8 mouse cellular contexts compared by ENCODE assay signal in genomic region chr10:61625381-61626257, GRCm38 (mm10). TPM values are rescaled to one million over a fixed set of nuclear protein-coding genes. Genes with fewer than 3 reads are reported as not detected.
DNase-seq lines count a peak whose midpoint lies in the region; ATAC-seq and TF ChIP-seq lines count a peak whose summit lies in the region.

No protein-coding gene starts in this region.

- peaks cover 19% of the 10 kb centered on the region for H3K4me1 ChIP-seq in heart, postnatal 0 days (ENCODE audit: control insufficient read depth, insufficient read depth)
- H3K4me1 ChIP-seq in stomach, embryonic 15.5 days, result peaks cover 11% of the 10 kb centered on the region

- peak overlapping the region; percentile 60 for H3K4me2 ChIP-seq in heart, postnatal 0 days (ENCODE audit: low read depth, low read length)
- peak overlapping the region; percentile 90 for H3K4me2 ChIP-seq in stomach, embryonic 15.5 days

- TF ChIP-seq CTCF in heart, postnatal 0 days (IDR thresholded peaks at IDR 0.05; ENCODE audit: low read depth), result no peak

- H3K27ac ChIP-seq in heart, postnatal 0 days (ENCODE audit: low read depth), result no peak overlapping the region
- H3K27ac ChIP-seq in stomach, embryonic 15.5 days, result no peak overlapping the region

- peaks cover 20% of the 10 kb centered on the region for H3K27me3 ChIP-seq in heart, postnatal 0 days (ENCODE audit: control insufficient read depth, insufficient read depth, low read length)
- H3K27me3 ChIP-seq in stomach, embryonic 15.5 days (replicated peaks), result peaks cover 21% of the 10 kb centered on the region

- no peak for TF ChIP-seq EP300 in heart, postnatal 0 days (IDR thresholded peaks at IDR 0.05; ENCODE audit: low read depth)

- peak overlapping the region; percentile 40 for H3K4me3 ChIP-seq in heart, postnatal 0 days (ENCODE audit: low read depth, low read length)
- peak overlapping the region; percentile 41 for H3K4me3 ChIP-seq in stomach, embryonic 15.5 days (replicated peaks)

- WGBS in heart, postnatal 0 days, result 4% methylated on average over 73 of the region's 74 CpGs
- WGBS in stomach, embryonic 15.5 days, result 5% methylated on average over 74 of the region's 74 CpGs

- intact Hi-C loops in left cerebral cortex, postnatal 4 days (cut with DNase I), result no loop called here

- DNase-seq in cerebellum, adult 11-12 months, result no peak
- DNase-seq in CD4-positive, CD25-positive, alpha-beta regulatory T cell, adult 2 months (ENCODE audit: low read depth, low spot score), result peak; percentile 31
- DNase-seq in embryo, embryonic 9.5 days (ENCODE audit: extremely low spot score), result peak; percentile 47
- DNase-seq in heart, postnatal 0 days (ENCODE audit: low spot score), result no peak
- DNase-seq in left cerebral cortex, postnatal 4 days, result peak; percentile 25

- H3K9ac ChIP-seq in heart, postnatal 0 days (replicated peaks; ENCODE audit: low read depth, low read length), result no peak overlapping the region
- no peak overlapping the region for H3K9ac ChIP-seq in stomach, embryonic 15.5 days

- peak; percentile 57; the same call in 1 of the 2 replicates for ATAC-seq in cerebellum, adult (ENCODE audit: insufficient number of reproducible peaks, low FRiP score, low TSS enrichment)
- ATAC-seq in heart, postnatal 0 days (ENCODE audit: insufficient read depth, low read depth), result peak; percentile 28; the same call in 1 of the 2 replicates
- ATAC-seq in megakaryocyte-erythroid progenitor cell, adult 5-6 weeks (replicated peaks; ENCODE audit: low FRiP score, low TSS enrichment, poor library complexity, severe bottlenecking), result peak; percentile 35; the same call in 1 of the 2 replicates
- no peak for ATAC-seq in stomach, embryonic 15.5 days (ENCODE audit: insufficient read depth, low FRiP score, low read depth)

- H3K9me3 ChIP-seq in heart, postnatal 0 days (replicated peaks; ENCODE audit: control insufficient read depth, low read length), result no peaks in the 10 kb centered on the region
- H3K9me3 ChIP-seq in stomach, embryonic 15.5 days, result no peaks in the 10 kb centered on the region

- H3K36me3 ChIP-seq in heart, postnatal 0 days (replicated peaks; ENCODE audit: control insufficient read depth, insufficient read depth, low read length), result no peaks in the 10 kb centered on the region
- H3K36me3 ChIP-seq in stomach, embryonic 15.5 days, result no peaks in the 10 kb centered on the region

RNA-seq across cellular contexts. Expression of gene Ppa1, which starts 22.7 kb away (rescaled TPM):
- total RNA-seq in heart, postnatal 0 days (2014; rRNA removed; ENCODE audit: low replicate concordance), result 28.2 and 35.5 TPM in 2 replicates
- 53.0 and 54.8 TPM in 2 replicates for polyA plus RNA-seq in heart, postnatal 0 days (2015; fragmentation: Nextera tagmentation; extraction: Ambion mirVana)
- total RNA-seq in left cerebral cortex, postnatal 4 days (2021), result 100 to 1,000 TPM; 126 to 138 TPM
- total RNA-seq in megakaryocyte-erythroid progenitor cell, adult 5-6 weeks (2014; fragmentation: Nextera tagmentation), result 96.7 and 97.1 TPM in 2 replicates
- 183 and 211 TPM in 2 replicates for total RNA-seq in megakaryocyte-erythroid progenitor cell, adult 5-6 weeks (2017)
- polyA plus RNA-seq in stomach, embryonic 15.5 days (2015; fragmentation: Nextera tagmentation; extraction: Ambion mirVana), result 181 and 191 TPM in 2 replicates

RNA-seq across cellular contexts. Expression of gene Npffr1, which starts 30.3 kb away (rescaled TPM):
- total RNA-seq in heart, postnatal 0 days (2014; rRNA removed; ENCODE audit: low replicate concordance), result not detected in 2 replicates
- 0.05 TPM in 1 of 2 replicates, not detected in the other for polyA plus RNA-seq in heart, postnatal 0 days (2015; fragmentation: Nextera tagmentation; extraction: Ambion mirVana)
- total RNA-seq in left cerebral cortex, postnatal 4 days (2021), result 1 to 10 TPM; 1.4 to 2.4 TPM
- not detected in 2 replicates for total RNA-seq in megakaryocyte-erythroid progenitor cell, adult 5-6 weeks (2014; fragmentation: Nextera tagmentation)
- total RNA-seq in megakaryocyte-erythroid progenitor cell, adult 5-6 weeks (2017), result not detected in 2 replicates
- 0.10 and 0.28 TPM in 2 replicates for polyA plus RNA-seq in stomach, embryonic 15.5 days (2015; fragmentation: Nextera tagmentation; extraction: Ambion mirVana)

RNA-seq across cellular contexts. Expression of gene Sar1a, which starts 54.5 kb away (rescaled TPM):
- 137 and 148 TPM in 2 replicates for total RNA-seq in heart, postnatal 0 days (2014; rRNA removed; ENCODE audit: low replicate concordance)
- polyA plus RNA-seq in heart, postnatal 0 days (2015; fragmentation: Nextera tagmentation; extraction: Ambion mirVana), result 140 and 151 TPM in 2 replicates
- 100 to 1,000 TPM; 135 to 139 TPM for total RNA-seq in left cerebral cortex, postnatal 4 days (2021)
- 85.6 and 97.9 TPM in 2 replicates for total RNA-seq in megakaryocyte-erythroid progenitor cell, adult 5-6 weeks (2014; fragmentation: Nextera tagmentation)
- total RNA-seq in megakaryocyte-erythroid progenitor cell, adult 5-6 weeks (2017), result 108 and 119 TPM in 2 replicates
- polyA plus RNA-seq in stomach, embryonic 15.5 days (2015; fragmentation: Nextera tagmentation; extraction: Ambion mirVana), result 215 and 221 TPM in 2 replicates

Comparison
In these comparisons a context has a peak if more than half of its experiments do, and no peak if none do; other contexts are left out.
1. DNase-seq: peak in CD4-positive, CD25-positive, alpha-beta regulatory T cell, adult 2 months (single experiment), embryo, embryonic 9.5 days (single experiment) and left cerebral cortex, postnatal 4 days (single experiment); none in cerebellum, adult 11-12 months (single experiment) and heart, postnatal 0 days (single experiment).